Mouse (Mus musculus) adrenal gland, adult 18-20 months (tissue): ENCODE data around the gene Lrriq1. TPM values are rescaled to one million over a fixed set of nuclear protein-coding genes. Genes with fewer than 3 reads are reported as not detected.

Experiments used
- DNase-seq, 2 experiments: peaks; one replicate each; pipeline ENCODE4 v3.0.0; 2021 to 2022; ENCODE audit warnings: low spot score in 2 of 2
- total RNA-seq, 2 experiments: library from RNA; stranded (reverse); gene quantifications; 1 replicate in 1 of 2; 2 replicates in 1 of 2; pipeline ENCODE4 v1.2.3; 2021

Lrriq1 gene
- total RNA-seq, 2 experiments from 2014 or later: 0.10 to 0.27 TPM

- no peak for DNase-seq
Measured at GRCm38 (mm10) chr10:103029132-103029729, 206.9 kb downstream of the Lrriq1 start.

DNA sequence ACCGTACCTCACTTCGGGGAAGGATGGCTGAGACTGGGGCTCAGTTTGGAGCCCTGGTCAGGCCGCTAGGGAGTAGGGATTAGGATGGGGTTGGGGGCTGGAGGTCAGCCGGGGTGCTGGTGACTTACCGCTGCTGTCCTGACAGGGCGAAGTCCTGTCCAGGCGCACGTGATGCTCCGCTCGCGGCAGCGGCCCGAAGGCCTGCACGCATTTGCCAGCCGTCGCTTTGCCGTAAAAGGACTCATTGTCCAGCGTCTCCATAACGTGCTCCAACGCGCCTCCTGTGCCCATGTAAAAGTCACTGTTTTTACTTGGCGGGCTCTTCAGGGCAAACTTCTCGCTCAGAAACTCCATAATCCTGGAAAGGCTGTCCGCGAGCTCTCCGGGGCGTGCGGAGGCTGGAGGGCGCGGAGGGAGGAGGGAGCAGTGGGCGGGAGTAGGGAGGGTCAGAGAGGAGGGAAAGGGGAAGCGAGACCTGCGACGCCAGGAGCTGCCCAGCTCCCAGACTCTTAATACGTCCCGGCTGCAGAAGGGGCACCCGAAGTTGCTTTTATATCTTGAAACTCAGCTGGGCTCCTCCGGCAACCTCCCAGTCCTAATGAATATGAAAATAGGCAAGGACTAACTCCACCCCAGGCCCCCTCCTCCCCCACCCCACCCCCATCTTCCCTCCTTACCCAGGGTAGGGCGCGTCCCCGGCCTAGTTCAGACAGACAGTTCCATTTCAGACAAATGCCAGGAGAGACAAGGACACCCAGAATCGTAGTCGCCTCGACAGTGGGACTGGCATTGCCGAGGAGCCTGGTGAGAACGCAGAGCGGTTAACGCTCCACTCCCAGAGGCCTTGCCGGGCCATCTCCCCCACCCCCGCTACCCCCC lies 207.6 kb downstream of the Lrriq1 start:
- peak in 1 of 2 experiments; percentile 22 for DNase-seq

- no peak for DNase-seq
Measured at GRCm38 (mm10) chr10:103027931-103028252, 208.2 kb downstream of the Lrriq1 start.

DNA sequence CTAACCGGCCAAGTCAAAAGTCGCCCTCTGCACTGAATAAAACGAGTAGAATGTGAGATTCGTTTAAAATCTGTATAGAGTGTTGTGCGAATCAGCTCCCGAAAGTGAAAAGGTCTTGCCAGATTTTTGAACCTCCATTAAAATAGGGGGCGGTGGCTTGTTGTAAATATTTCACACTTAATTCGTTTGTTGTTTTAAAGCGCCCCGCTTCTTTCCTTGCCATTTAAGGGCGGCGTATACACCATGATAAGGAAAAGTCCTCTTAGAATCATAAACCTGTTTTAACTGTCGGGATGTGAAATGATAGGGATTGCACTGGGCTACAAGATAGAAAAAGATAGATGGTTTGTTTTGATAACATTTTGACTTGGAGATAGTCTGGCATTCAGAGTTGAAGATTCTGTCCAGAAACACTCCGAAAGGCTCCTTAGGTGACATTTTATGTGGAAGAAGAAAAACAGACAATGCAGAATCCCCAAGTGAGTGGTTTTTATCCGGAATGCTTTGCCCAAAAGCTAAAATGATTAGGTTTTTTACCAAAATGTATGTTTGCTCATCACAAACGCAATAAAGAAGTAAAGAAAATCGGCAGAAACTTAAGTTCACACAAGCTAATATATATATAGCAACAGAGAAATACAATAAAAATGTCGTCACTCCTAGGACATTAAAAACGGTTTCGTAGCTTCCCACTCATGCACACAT lies 208.7 kb downstream of the Lrriq1 start:
- DNase-seq: no peak

DNA sequence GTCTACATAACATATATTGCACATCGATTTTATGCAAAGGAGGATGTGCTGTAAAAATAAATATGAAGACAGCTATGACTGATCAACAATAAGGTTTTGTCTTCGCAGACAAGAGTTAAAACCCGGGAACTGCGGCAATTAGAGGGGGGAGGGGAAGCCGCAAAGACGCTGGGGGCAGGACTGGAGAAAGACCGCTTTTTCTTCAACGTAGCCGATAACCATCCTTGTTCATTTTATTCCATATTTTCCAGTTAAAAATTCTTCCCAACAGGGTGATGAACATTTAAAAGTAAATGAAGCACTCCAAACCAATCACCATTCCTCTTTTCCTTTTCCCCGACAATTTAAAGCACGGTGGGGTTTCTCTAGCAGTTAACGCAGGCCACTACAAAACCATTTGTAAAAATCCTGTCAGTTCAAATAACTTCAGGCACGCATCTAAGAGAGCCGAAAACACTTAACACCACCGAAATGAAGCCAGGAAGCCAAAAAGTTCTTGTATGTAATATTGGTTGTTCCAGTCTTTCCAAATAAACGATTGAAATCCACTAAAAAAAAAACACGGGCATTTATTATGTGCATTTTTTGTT lies 209.4 kb downstream of the Lrriq1 start:
- DNase-seq: no peak

DNA sequence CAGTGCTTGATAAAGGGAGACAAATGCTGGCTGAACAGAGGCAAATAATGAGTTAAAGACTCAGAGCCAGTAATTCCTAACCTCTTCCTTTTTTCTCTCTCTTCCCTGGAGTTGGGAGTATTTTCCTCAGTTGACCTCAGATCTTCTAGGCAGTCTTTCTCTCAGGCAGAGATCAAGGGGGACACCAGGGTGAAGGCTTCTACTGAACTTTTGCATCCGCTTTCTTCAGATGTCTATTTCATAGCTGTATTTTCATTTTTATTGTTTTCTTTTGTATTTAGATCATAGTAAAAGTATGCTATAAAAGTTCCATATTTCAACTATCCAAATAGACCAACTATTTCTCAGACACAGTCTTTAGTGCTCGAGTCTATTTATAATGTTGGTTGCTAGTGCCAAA lies 233.6 kb downstream of the Lrriq1 start:
- DNase-seq: no peak

DNA sequence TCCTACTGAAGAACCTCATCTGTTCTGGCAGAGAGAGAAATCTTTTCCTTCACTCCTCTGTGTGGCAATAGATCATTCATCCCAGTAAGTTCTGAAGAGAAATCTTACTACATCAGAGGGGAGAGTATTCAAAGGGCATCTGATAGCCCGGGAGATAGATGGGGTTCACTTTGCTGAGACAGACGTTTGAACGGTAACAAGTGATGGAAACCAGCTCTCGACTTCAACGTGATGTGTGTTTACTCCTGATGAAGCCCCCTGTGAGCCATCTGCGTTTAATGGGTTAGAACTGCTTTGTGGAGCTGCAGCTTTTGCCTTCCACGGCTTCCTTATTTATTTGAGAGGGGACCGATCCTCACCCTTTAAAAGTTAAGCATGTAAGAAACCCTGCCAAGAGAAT lies 235.2 kb downstream of the Lrriq1 start:
- DNase-seq: no peak

DNA sequence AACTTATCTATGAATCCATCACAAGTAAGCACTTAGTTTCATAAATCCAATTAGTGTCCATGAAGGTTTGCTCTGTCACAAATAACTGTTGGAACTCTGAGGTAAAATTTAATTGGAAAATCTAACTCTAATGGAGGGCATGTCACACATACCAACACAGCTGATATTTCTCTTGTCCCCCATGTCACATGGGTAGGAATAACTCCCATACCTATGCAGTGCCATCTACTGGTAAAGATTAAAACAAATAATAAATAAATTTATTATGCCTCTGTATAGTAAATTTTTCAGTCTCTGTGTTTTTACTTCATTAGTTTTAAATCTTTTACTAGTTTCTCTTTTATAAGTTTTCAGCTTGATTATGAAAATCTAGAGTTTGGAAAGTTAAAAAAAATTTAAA lies 236.5 kb downstream of the Lrriq1 start:
- DNase-seq: no peak

Other genes starting within 250 kb of the Lrriq1 start
- gene Alx1, start 206.1 kb downstream of the Lrriq1 start, total RNA-seq: not detected
- gene Slc6a15, start 131.5 kb upstream of the Lrriq1 start, total RNA-seq: 1 to 10 TPM; 3.2 to 3.3 TPM